In genomic region chr14:57607500-57607899, GRCm38 (mm10) we compare ENCODE assay signal across 8 mouse cellular contexts. TPM values are rescaled to one million over a fixed set of nuclear protein-coding genes. Genes with fewer than 3 reads are reported as not detected.
DNase-seq lines count a peak whose midpoint lies in the region; ATAC-seq lines count a peak whose summit lies in the region.

No protein-coding gene starts in this region.

- no peak overlapping the region for H3K4me2 ChIP-seq in hindbrain, embryonic 16.5 days (ENCODE audit: low read length)
- no peak overlapping the region for H3K4me2 ChIP-seq in neural tube, embryonic 13.5 days

- peaks cover 5% of the 10 kb centered on the region for H3K4me1 ChIP-seq in hindbrain, embryonic 16.5 days (ENCODE audit: control insufficient read depth, insufficient read depth, low read depth, low read length)
- H3K4me1 ChIP-seq in neural tube, embryonic 13.5 days (replicated peaks), result peaks cover 16% of the 10 kb centered on the region

- ATAC-seq in hindbrain, embryonic 16.5 days, result peak; percentile 90
- ATAC-seq in neural tube, embryonic 13.5 days (ENCODE audit: low read depth), result peak; percentile 84

- H3K9ac ChIP-seq in hindbrain, embryonic 16.5 days (ENCODE audit: low read depth, low read length), result no peak overlapping the region
- no peak overlapping the region for H3K9ac ChIP-seq in neural tube, embryonic 13.5 days

- no peaks in the 10 kb centered on the region for H3K9me3 ChIP-seq in hindbrain, embryonic 16.5 days (ENCODE audit: control insufficient read depth, low read length)
- no peaks in the 10 kb centered on the region for H3K9me3 ChIP-seq in neural tube, embryonic 13.5 days

- WGBS in hindbrain, embryonic 16.5 days, result 31% methylated on average over 1 of the region's 1 CpGs
- WGBS in neural tube, embryonic 13.5 days, result 42% methylated on average over 1 of the region's 1 CpGs

- peak; percentile 8 for DNase-seq in embryo, embryonic 11 days
- DNase-seq in embryo, embryonic 9.5 days (ENCODE audit: extremely low spot score), result no peak
- peak; percentile 40 for DNase-seq in brain, embryonic 18.5 days (ENCODE audit: low read depth, low spot score)
- DNase-seq in frontal cortex, postnatal 25 days (ENCODE audit: low spot score in 2 of 2), result peak; percentile 60 to 64
- peak; percentile 37 to 83 for DNase-seq in left cerebral cortex, adult 9 months (ENCODE audit: low spot score in 2 of 2)
- peak; percentile 35 for DNase-seq in testis, postnatal 14 days (ENCODE audit: low spot score)

- no peak overlapping the region for H3K27ac ChIP-seq in hindbrain, embryonic 16.5 days (ENCODE audit: low read depth, low read length)
- peak overlapping the region; percentile 64; the same call in 1 of the 2 replicates for H3K27ac ChIP-seq in neural tube, embryonic 13.5 days (replicated peaks)

- H3K27me3 ChIP-seq in hindbrain, embryonic 16.5 days (replicated peaks; ENCODE audit: control insufficient read depth, insufficient read depth, low read length), result no peaks in the 10 kb centered on the region
- no peaks in the 10 kb centered on the region for H3K27me3 ChIP-seq in neural tube, embryonic 13.5 days

- H3K36me3 ChIP-seq in hindbrain, embryonic 16.5 days (ENCODE audit: control insufficient read depth, insufficient read depth, low read length), result peaks cover 10% of the 10 kb centered on the region; the same call in 1 of the 2 replicates
- H3K36me3 ChIP-seq in neural tube, embryonic 13.5 days, result peaks cover 13% of the 10 kb centered on the region

- H3K4me3 ChIP-seq in hindbrain, embryonic 16.5 days (ENCODE audit: low read length), result no peak overlapping the region
- no peak overlapping the region for H3K4me3 ChIP-seq in neural tube, embryonic 13.5 days

RNA-seq across cellular contexts. Expression of gene Eef1akmt1, which starts 36.1 kb away (rescaled TPM):
- 89.5 and 90.3 TPM in 2 replicates for polyA plus RNA-seq in hindbrain, embryonic 16.5 days (2015; fragmentation: Nextera tagmentation; extraction: Ambion mirVana)
- polyA plus RNA-seq in neural tube, embryonic 13.5 days (2015; fragmentation: Nextera tagmentation; extraction: Ambion mirVana), result 92.3 and 108 TPM in 2 replicates

RNA-seq across cellular contexts. Expression of gene Xpo4, which starts 57.7 kb away (rescaled TPM):
- polyA plus RNA-seq in hindbrain, embryonic 16.5 days (2015; fragmentation: Nextera tagmentation; extraction: Ambion mirVana), result 9.8 and 11.0 TPM in 2 replicates
- 12.0 and 14.3 TPM in 2 replicates for polyA plus RNA-seq in neural tube, embryonic 13.5 days (2015; fragmentation: Nextera tagmentation; extraction: Ambion mirVana)
